Mouse (Mus musculus) kidney, embryonic 14.5 days (tissue): ENCODE results near the gene Tmem260. TPM values are rescaled to one million over a fixed set of nuclear protein-coding genes. Genes with fewer than 3 reads are reported as not detected.
A peak's percentile ranks its signal among the peaks of the same experiment; 100 is the strongest.

Experiments used
- ATAC-seq: fragments of 200-750 bp; cut with Nextera tagmentation; 2 replicates; pipeline ENCODE4 v1.8.0; 2017; ENCODE audit warnings: moderate number of reproducible peaks, mild to moderate bottlenecking, moderate TSS enrichment, moderate library complexity; ENCODE audit not compliant: low FRiP score, low TSS enrichment
- H3K27ac ChIP-seq: fragments of 300-500 bp; sonication (generic); 2 replicates; pipeline ENCODE4 v1.5.1; 2014; ENCODE audit warnings: low read depth, mild to moderate bottlenecking, low read length, moderate library complexity, mixed read lengths
- H3K27me3 ChIP-seq: fragments of 300-500 bp; sonication (generic); 2 replicates; pipeline ENCODE4 v1.6.1; 2014; ENCODE audit warnings: mild to moderate bottlenecking, low read length; ENCODE audit not compliant: control insufficient read depth, insufficient read depth
- H3K36me3 ChIP-seq: fragments of 300-500 bp; sonication (generic); 2 replicates; pipeline ENCODE4 v1.6.1; 2014; ENCODE audit warnings: low read length, mixed read lengths; ENCODE audit not compliant: control insufficient read depth, insufficient read depth
- H3K4me1 ChIP-seq: fragments of 300-500 bp; sonication (generic); 2 replicates; pipeline ENCODE4 v1.6.1; 2014; ENCODE audit warnings: low read length, mixed read lengths; ENCODE audit not compliant: control insufficient read depth, insufficient read depth
- H3K4me2 ChIP-seq: fragments of 300-500 bp; sonication (generic); replicated peaks from 2 replicates; pipeline ENCODE4 v1.6.1; 2014; ENCODE audit warnings: low read depth, mild to moderate bottlenecking, low read length
- H3K4me3 ChIP-seq: fragments of 300-500 bp; sonication (generic); 2 replicates; pipeline ENCODE4 v1.5.1; 2014; ENCODE audit warnings: mild to moderate bottlenecking, low read length
- H3K9ac ChIP-seq: fragments of 300-500 bp; sonication (generic); 2 replicates; pipeline ENCODE4 v1.6.1; 2014; ENCODE audit warnings: low read depth, mild to moderate bottlenecking, low read length, moderate library complexity
- H3K9me3 ChIP-seq: fragments of 300-500 bp; sonication (generic); 2 replicates; pipeline ENCODE4 v1.6.1; 2016; ENCODE audit warnings: low read length; ENCODE audit not compliant: control insufficient read depth
- WGBS: fragments of 180-500 bp; shearing (Covaris S2); extraction: QIAGEN DNeasy Blood & Tissue Kit; methylation state at CpG from one replicate; pipeline ENCODE4 v1.1.7; 2014; 5-methylcytosine and 5-hydroxymethylcytosine counted together
- polyA plus RNA-seq: library from polyadenylated mRNA; unstranded; fragments of >200 nt; fragmentation: Nextera tagmentation; extraction: Ambion mirVana; gene quantifications from 2 replicates; pipeline ENCODE4 v1.2.1, GENCODE M21; 2014

Gene Tmem260
- polyA plus RNA-seq, 1 experiment from 2014 or later: 23.6 TPM

DNA sequence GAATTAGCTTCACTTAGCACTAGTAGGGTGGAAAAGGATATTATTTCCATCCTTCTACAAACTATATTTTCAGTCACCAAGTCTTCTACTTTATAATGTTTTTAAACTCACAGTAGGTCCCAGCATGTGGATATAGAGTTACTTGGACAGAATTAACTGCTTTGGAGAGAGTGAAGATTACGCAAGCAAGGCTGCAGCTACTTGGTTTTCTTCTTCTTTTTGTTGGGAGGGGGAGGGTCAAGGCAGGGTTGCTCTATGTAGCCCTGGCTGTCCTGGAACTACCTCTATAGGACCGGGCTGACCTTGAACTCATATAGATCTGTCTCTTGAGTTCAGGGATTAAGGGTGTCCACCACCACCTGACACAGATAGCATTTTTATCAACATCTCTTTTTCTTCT, 13.9 kb upstream of the Tmem260 start:
- no peak overlapping the region for H3K4me3 ChIP-seq
- no peaks in the 10 kb centered on the region for H3K9me3 ChIP-seq
- no peak overlapping the region for H3K4me2 ChIP-seq
- H3K27ac ChIP-seq: no peak overlapping the region
- WGBS: 90% methylated on average over 2 of the region's 2 CpGs
- H3K27me3 ChIP-seq: no peaks in the 10 kb centered on the region
- H3K36me3 ChIP-seq: no peaks in the 10 kb centered on the region
- no peak overlapping the region for H3K9ac ChIP-seq
- no peak for ATAC-seq
- no peaks in the 10 kb centered on the region for H3K4me1 ChIP-seq

DNA sequence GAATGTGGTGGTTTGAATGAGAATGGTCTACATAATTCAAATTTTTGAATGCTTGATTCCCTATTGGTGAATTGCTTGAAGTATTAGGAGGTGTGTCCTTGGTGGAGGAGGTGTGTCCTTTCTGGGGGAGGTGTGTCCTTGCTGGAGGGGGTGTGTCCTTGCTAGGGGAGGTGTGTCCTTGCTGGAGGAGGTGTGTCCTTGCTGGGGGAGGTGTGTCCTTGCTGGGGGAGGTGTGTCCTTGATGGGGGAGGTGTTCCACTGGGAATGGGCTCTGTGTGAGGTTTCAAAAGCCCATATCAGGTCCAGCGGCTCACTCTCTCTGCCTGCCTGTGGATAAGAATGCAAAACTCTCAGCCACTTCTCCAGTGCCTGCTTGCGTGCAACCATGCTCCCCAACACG, 2.1 kb upstream of the Tmem260 start:
- no peaks in the 10 kb centered on the region for H3K36me3 ChIP-seq
- no peak for ATAC-seq
- H3K4me3 ChIP-seq: no peak overlapping the region
- no peak overlapping the region for H3K9ac ChIP-seq
- H3K27me3 ChIP-seq: no peaks in the 10 kb centered on the region
- WGBS: 51% methylated on average over 3 of the region's 3 CpGs
- no peak overlapping the region for H3K27ac ChIP-seq
- H3K4me2 ChIP-seq: no peak overlapping the region
- H3K4me1 ChIP-seq: peaks cover 7% of the 10 kb centered on the region; the same call in 1 of the 2 replicates
- no peaks in the 10 kb centered on the region for H3K9me3 ChIP-seq

DNA sequence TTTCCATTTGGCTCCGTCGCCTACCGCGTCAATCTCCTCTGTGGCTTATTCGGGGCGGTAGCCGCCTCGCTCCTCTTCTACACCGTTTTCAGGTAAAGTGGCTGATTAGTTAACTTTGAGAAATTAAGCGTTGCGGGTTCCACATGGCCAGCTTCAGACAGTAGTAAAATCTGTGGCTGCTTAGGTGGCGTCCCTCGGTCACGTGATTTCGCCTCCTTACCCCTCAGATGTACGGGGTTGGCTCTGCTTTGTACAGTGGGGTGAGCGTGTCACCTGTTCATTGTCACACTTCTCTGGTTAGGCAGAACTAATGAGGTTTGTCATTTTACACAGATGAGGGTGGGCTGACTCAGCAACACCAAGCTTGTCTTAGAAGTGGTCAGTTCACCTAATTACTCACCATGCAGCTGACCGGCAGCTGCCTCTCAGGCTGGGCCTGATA, 6.1 kb downstream of the Tmem260 start:
- WGBS: 74% methylated on average over 18 of the region's 18 CpGs
- H3K9ac ChIP-seq: no peak overlapping the region
- no peak for ATAC-seq
- H3K4me3 ChIP-seq: no peak overlapping the region
- no peak overlapping the region for H3K27ac ChIP-seq
- H3K27me3 ChIP-seq: no peaks in the 10 kb centered on the region
- peaks cover 3% of the 10 kb centered on the region; the same call in 1 of the 2 replicates for H3K36me3 ChIP-seq
- no peaks in the 10 kb centered on the region for H3K9me3 ChIP-seq
- peaks cover 6% of the 10 kb centered on the region; the same call in 1 of the 2 replicates for H3K4me1 ChIP-seq
- H3K4me2 ChIP-seq: no peak overlapping the region

- H3K27ac ChIP-seq: no peak overlapping the region
Measured at GRCm38 (mm10) chr14:48453411-48453810, 7.5 kb downstream of the Tmem260 start.

GRCm38 (mm10) chr14:48456305-48457092, 10.6 kb downstream of the Tmem260 start:
- Histone ChIP-seq H3K4me3 (no peak overlapping the region), H3K9me3 (no peaks in the 10 kb centered on the region), H3K4me1 (no peaks in the 10 kb centered on the region), H3K27me3 (no peaks in the 10 kb centered on the region), H3K9ac (no peak overlapping the region), H3K27ac (no peak overlapping the region), H3K36me3 (peaks cover 3% of the 10 kb centered on the region; the same call in 1 of the 2 replicates), H3K4me2 (no peak overlapping the region)
- WGBS: 75% methylated on average over 12 of the region's 12 CpGs
- ATAC-seq: no peak

More at GRCm38 (mm10) chr14:48453411-48453810, 7.5 kb downstream of the Tmem260 start:
- no peak overlapping the region for H3K4me3 ChIP-seq
- no peaks in the 10 kb centered on the region for H3K27me3 ChIP-seq
- no peak overlapping the region for H3K4me2 ChIP-seq
- 76% methylated on average over 5 of the region's 5 CpGs for WGBS
- H3K9ac ChIP-seq: no peak overlapping the region
- no peak for ATAC-seq
- no peaks in the 10 kb centered on the region for H3K9me3 ChIP-seq
- H3K4me1 ChIP-seq: no peaks in the 10 kb centered on the region
- peaks cover 3% of the 10 kb centered on the region; the same call in 1 of the 2 replicates for H3K36me3 ChIP-seq

DNA sequence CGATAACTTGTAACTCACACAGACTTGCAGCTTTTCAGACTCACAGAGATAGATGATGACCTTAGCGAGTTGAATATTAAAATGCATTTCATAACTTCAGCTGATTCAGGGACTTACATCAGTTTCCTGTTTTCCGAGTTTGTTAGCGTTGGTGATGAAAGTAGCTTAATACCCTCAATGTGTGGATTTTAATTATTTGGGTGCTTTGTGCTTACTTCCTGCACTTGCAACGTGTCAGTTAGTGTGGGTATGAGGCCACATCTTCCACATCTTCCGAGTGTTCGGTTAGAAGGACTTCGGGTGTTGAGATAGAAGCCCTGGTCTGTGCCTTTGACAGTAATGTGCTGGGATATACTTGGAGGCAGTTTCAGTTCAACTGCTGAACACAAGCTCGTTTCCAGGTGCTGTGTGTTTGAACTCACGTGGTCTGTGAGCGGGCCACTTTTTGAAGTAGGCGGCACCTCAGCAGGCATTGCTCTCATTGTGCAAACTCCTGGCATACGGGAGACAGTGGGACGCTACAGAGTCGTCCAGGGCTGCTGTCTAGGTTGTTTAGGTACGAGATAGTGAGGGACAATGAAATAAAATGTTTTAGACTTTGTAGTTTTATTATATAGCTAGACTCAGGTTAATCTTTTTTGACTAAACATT, 11.5 kb downstream of the Tmem260 start:
- H3K27me3 ChIP-seq: no peaks in the 10 kb centered on the region
- no peak overlapping the region for H3K27ac ChIP-seq
- ATAC-seq: no peak
- no peaks in the 10 kb centered on the region; the same call in 1 of the 2 replicates for H3K36me3 ChIP-seq
- H3K9me3 ChIP-seq: no peaks in the 10 kb centered on the region
- H3K4me2 ChIP-seq: no peak overlapping the region
- WGBS: 91% methylated on average over 16 of the region's 16 CpGs
- no peaks in the 10 kb centered on the region for H3K4me1 ChIP-seq
- no peak overlapping the region for H3K9ac ChIP-seq
- no peak overlapping the region for H3K4me3 ChIP-seq

- 78% methylated on average over 9 of the region's 9 CpGs for WGBS
- no peak overlapping the region for H3K4me3 ChIP-seq
- no peak; the same call in 1 of the 2 replicates for ATAC-seq
Measured at GRCm38 (mm10) chr14:48458901-48459300, 13.0 kb downstream of the Tmem260 start.

GRCm38 (mm10) chr14:48468339-48468738, 22.4 kb downstream of the Tmem260 start:
- H3K27ac ChIP-seq: no peak overlapping the region; the same call in 1 of the 2 replicates
- ATAC-seq: peak; percentile 81; the same call in 1 of the 2 replicates
- peaks cover 2% of the 10 kb centered on the region for H3K36me3 ChIP-seq
- H3K4me1 ChIP-seq: no peaks in the 10 kb centered on the region
- 45% methylated on average over 7 of the region's 7 CpGs for WGBS
- no peak overlapping the region for H3K4me2 ChIP-seq
- no peak overlapping the region for H3K4me3 ChIP-seq
- H3K9ac ChIP-seq: no peak overlapping the region
- H3K27me3 ChIP-seq: no peaks in the 10 kb centered on the region
- no peaks in the 10 kb centered on the region for H3K9me3 ChIP-seq

More at GRCm38 (mm10) chr14:48458901-48459300, 13.0 kb downstream of the Tmem260 start:
- no peak overlapping the region for H3K27ac ChIP-seq
- no peaks in the 10 kb centered on the region; the same call in 1 of the 2 replicates for H3K36me3 ChIP-seq
- no peaks in the 10 kb centered on the region for H3K27me3 ChIP-seq
- H3K9ac ChIP-seq: no peak overlapping the region
- no peaks in the 10 kb centered on the region for H3K9me3 ChIP-seq
- no peak overlapping the region for H3K4me2 ChIP-seq
- no peaks in the 10 kb centered on the region for H3K4me1 ChIP-seq
